Mouse (Mus musculus): ENCODE measurements at regions not wholly inside any gene's neighbourhood (a gene's known extent, or its start where the extent isn't known, plus 50 kb on each side); places are given as distances from the start of the nearest gene placed in this dataset.

GRCm38 (mm10) chr5:111538560-111539450 is 121.6 kb downstream of the Mn1 start:
- TF ChIP-seq ZC3H11A (IDR thresholded peaks at IDR 0.05; ENCODE audit: borderline replicate concordance, low read depth, low read length) (no peak), CHD2 (IDR thresholded peaks at IDR 0.05; ENCODE audit: low read depth, low read length) (no peak)

Measured in ES-E14 (cell line).